Mouse (Mus musculus): ENCODE measurements around the gene Ttc30b.
"Not testable (repeated sequence)": the region's sequence is repeated elsewhere in the genome, so short reads cannot be mapped to it uniquely, and the experiment has no call there.

Gene Ttc30b

GRCm38 (mm10) chr2:75938117-75939063, at the start of gene Ttc30b:
Ttc30b (minus strand) TSS chr2:75938585.
- peak; percentile 46 to 58 for DNase-seq

GRCm38 (mm10) chr2:75987739-75988138, 49.4 kb upstream of the Ttc30b start:
- DNase-seq, result no peak

GRCm38 (mm10) chr2:75985124-75985523, 46.7 kb upstream of the Ttc30b start:
- DNase-seq, result peak in 1 of 2 experiments; percentile 12

GRCm38 (mm10) chr2:75983847-75984246, 45.5 kb upstream of the Ttc30b start:
- DNase-seq, result no peak

- no peak for DNase-seq
Observed at GRCm38 (mm10) chr2:75983091-75983490, 44.7 kb upstream of the Ttc30b start.

GRCm38 (mm10) chr2:75982626-75983025, 44.2 kb upstream of the Ttc30b start:
- DNase-seq, result no peak

- DNase-seq, result peak; percentile 47 to 63
Observed at GRCm38 (mm10) chr2:75981440-75982081, 43.2 kb upstream of the Ttc30b start, which contains the start of gene Ttc30a1. Ttc30a1 (minus strand) TSS chr2:75981967.

- DNase-seq, result not testable (repeated sequence)
Observed at GRCm38 (mm10) chr2:75980933-75981439, 42.6 kb upstream of the Ttc30b start.

- DNase-seq, result not testable (repeated sequence)
Observed at GRCm38 (mm10) chr2:75977752-75978368, 39.5 kb upstream of the Ttc30b start, which contains the start of gene Ttc30a2. Ttc30a2 (minus strand) TSS chr2:75978170.

GRCm38 (mm10) chr2:75976070-75976469, 37.7 kb upstream of the Ttc30b start:
- not testable (repeated sequence) for DNase-seq

GRCm38 (mm10) chr2:75974131-75974530, 35.7 kb upstream of the Ttc30b start:
- DNase-seq, result no peak

GRCm38 (mm10) chr2:75964972-75965371, 26.6 kb upstream of the Ttc30b start:
- peak in 1 of 2 experiments; percentile 21 for DNase-seq

- DNase-seq, result peak in 1 of 2 experiments; percentile 9
Observed at GRCm38 (mm10) chr2:75964512-75964911, 26.1 kb upstream of the Ttc30b start.

GRCm38 (mm10) chr2:75964051-75964450, 25.7 kb upstream of the Ttc30b start:
- no peak for DNase-seq

GRCm38 (mm10) chr2:75963211-75963840, 24.9 kb upstream of the Ttc30b start:
- no peak for DNase-seq

- no peak for DNase-seq
Observed at GRCm38 (mm10) chr2:75960366-75961330, 22.3 kb upstream of the Ttc30b start.

GRCm38 (mm10) chr2:75959850-75960365, 21.5 kb upstream of the Ttc30b start:
- no peak for DNase-seq

- DNase-seq, result no peak
Observed at GRCm38 (mm10) chr2:75959183-75959849, 20.9 kb upstream of the Ttc30b start.

- no peak for DNase-seq
Observed at GRCm38 (mm10) chr2:75955709-75956108, 17.3 kb upstream of the Ttc30b start.

- DNase-seq, result no peak
Observed at GRCm38 (mm10) chr2:75953320-75953719, 14.9 kb upstream of the Ttc30b start.
